27 mouse cellular contexts compared by ENCODE assay signal in genomic region chr5:25246473-25246865, GRCm38 (mm10). TPM values are rescaled to one million over a fixed set of nuclear protein-coding genes. Genes with fewer than 3 reads are reported as not detected.
"Had no signal": no experiment of that assay in that cellular context is flagged by ENCODE, and none has a peak within 500 bp of the region (broad histone marks: within the 10 kb centered on the region; RNA-seq: fewer than 3 reads in every experiment).

No protein-coding gene starts in this region.

- H3K36me3 ChIP-seq: liver, embryonic 13.5 days had no signal

- H3K4me1 ChIP-seq: intestine, embryonic 15.5 days; liver, embryonic 13.5 days had no signal

- H3K27ac ChIP-seq: intestine, embryonic 15.5 days; left cerebral cortex, adult 2 months; liver, embryonic 13.5 days; macrophage had no signal

- DNase-seq: layer of hippocampus, postnatal 36 days; liver, embryonic 13.5 days; lung, embryonic 14.5 days; midbrain, embryonic 14.5 days; thymus, adult 18-20 months; thymus, postnatal 36 days had no signal

- H3K9me3 ChIP-seq: intestine, embryonic 15.5 days; liver, embryonic 13.5 days had no signal

- ATAC-seq: hindbrain, embryonic 16.5 days; intestine, embryonic 15.5 days; lung, postnatal 0 days had no signal

- H3K4me2 ChIP-seq: intestine, embryonic 15.5 days; liver, embryonic 13.5 days; lung, embryonic 14.5 days had no signal

- H3K9ac ChIP-seq: intestine, embryonic 15.5 days; liver, embryonic 13.5 days; lung, embryonic 14.5 days had no signal

- H3K4me3 ChIP-seq: intestine, embryonic 15.5 days; left cerebral cortex, adult 2 months; liver, embryonic 13.5 days had no signal

- H3K27me3 ChIP-seq: intestine, embryonic 15.5 days; liver, embryonic 13.5 days had no signal

RNA-seq across cellular contexts. Expression of gene E130116L18Rik, which starts 23.5 kb away (rescaled TPM):
- total RNA-seq: layer of hippocampus, adult 8-10 months; layer of hippocampus, postnatal 10 days; layer of hippocampus, postnatal 36 days; left cerebral cortex, adult 2 months; left cerebral cortex, postnatal 10 days; left cerebral cortex, postnatal 36 days; megakaryocyte, adult 5-6 weeks; midbrain, postnatal 0 days had no signal
- polyA plus RNA-seq: hindbrain, embryonic 16.5 days; intestine, embryonic 15.5 days; limb, embryonic 11.5 days; limb, embryonic 14.5 days; liver, embryonic 13.5 days; liver, embryonic 16.5 days; lung, embryonic 14.5 days; macrophage; midbrain, embryonic 14.5 days; neural tube, embryonic 11.5 days; neural tube, embryonic 14.5 days; small intestine, adult 2 months; spleen, adult 2 months; stomach, embryonic 16.5 days; testis, adult 2 months; urinary bladder, adult 2 months had no signal
